Mouse (Mus musculus) heart, postnatal 36 days (tissue): ENCODE measurements around the gene Adamtsl2. TPM values are rescaled to one million over a fixed set of nuclear protein-coding genes. Genes with fewer than 3 reads are reported as not detected.

Experiments
- DNase-seq, 2 experiments: peaks; one replicate each; pipeline ENCODE4 v3.0.0; 2021 to 2022
- intact Hi-C: fragments of 180-260 bp; cut with DNase I; formaldehyde crosslinking; loops from one replicate; pipeline ENCODE4 v1.15.1; 2025
- total RNA-seq, 2 experiments: library from RNA; stranded (reverse); gene quantifications; 2 replicates each; pipeline ENCODE4 v1.2.3; 2021

The Adamtsl2 gene
- total RNA-seq, 2 experiments from 2014 or later, result 20.3 to 21.4 TPM

GRCm38 (mm10) chr2:27109052-27109451, 29.9 kb downstream of the Adamtsl2 start:
- intact Hi-C loops, result no loop called here
- DNase-seq, result no peak

DNA sequence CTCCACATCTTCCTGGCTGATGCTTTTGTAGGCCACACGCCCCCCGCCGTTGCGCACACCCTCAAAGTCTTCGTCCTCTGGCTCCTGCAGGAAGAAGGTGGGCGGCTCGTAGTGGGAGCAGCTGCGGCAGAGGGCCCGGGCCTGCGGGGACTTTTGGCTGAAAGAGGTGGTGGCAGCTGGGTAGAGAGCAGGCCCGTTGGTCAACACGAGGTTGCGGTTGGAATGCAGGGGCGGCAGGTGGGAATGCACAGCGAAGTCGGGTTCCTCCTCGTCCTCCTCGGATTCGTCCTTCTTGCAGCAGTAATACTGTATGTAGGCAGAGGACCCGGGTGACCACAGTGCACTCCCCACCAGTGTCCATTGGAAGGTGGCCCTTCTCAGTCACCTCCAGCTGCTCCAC, 33.4 kb downstream of the Adamtsl2 start:
- no peak for DNase-seq
- intact Hi-C loops, result no loop called here

- no peak for DNase-seq
- intact Hi-C loops, result no loop called here
Observed at GRCm38 (mm10) chr2:27114169-27114568, 35.0 kb downstream of the Adamtsl2 start.

- DNase-seq, result no peak
- intact Hi-C loops, result no loop called here
Observed at GRCm38 (mm10) chr2:27118452-27118851, 39.3 kb downstream of the Adamtsl2 start.

DNA sequence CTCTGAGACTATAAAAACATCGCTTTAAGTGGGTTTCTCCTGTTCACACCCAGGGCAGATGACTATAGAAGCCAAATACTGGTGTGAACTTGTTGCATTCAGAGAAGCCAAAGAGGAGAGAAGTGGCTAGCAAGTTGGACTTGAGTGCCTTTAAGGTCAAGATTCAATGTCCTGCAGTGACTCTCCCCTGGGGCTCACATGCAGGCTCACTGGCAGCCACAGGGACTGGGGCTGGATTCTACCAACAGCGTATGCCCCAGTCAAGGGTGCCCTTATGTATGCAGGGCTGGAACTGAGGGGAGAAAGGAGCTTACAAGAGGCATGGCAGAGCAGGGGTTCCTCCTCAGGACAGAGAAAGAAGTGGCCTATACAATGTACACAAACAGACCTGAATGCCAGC, 40.6 kb downstream of the Adamtsl2 start:
- intact Hi-C loops, result loop anchor here (2.0 kb wide), 2 partner anchors 45 to 63 kb away; no protein-coding TSS in a partner anchor
- DNase-seq, result no peak

- peak; percentile 77 to 78 for DNase-seq
- intact Hi-C loops, result loop anchor here (2.0 kb wide), 2 partner anchors 45 to 63 kb away; no protein-coding TSS in a partner anchor
Observed at GRCm38 (mm10) chr2:27120241-27120641, 41.1 kb downstream of the Adamtsl2 start.

DNA sequence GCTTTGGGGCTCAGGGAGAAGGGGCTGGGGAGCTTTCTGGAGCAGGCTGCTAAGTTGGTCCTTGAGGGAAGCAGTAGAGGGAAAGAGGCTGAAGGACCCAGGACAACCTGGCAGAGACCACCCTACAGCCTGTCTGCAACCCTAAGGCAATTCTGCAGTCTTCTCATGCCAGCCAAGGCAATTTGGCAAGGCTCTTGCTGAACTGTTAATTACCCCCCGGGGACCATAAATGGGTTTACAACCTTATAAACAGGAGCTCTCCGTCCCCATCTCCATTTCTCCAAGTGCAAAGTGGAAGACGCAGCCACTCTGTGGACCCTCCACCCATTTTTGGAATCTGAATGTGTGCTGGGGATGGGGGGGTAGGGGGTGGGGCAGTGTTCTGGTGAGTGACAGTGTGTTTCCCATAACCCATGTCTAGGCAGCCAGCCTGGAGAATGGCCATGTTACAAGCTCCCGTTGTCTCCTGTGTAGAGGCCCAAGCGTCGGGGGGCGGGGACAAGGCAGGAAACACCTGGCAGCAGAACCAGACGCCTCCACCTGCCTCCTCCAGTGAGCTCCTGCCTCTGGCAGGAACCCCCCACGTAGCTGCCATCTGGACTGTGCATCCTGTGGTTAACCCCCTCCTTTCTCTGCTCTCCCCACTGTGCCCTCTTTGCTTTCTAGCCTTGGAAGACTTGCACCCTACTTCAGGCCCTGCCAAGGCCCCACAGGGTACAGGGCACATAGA, 42.6 kb downstream of the Adamtsl2 start:
- intact Hi-C loops, result loop anchor here (2.0 kb wide), 2 partner anchors 47 to 61 kb away; no protein-coding TSS in a partner anchor
- no peak for DNase-seq

GRCm38 (mm10) chr2:27122578-27122977, 43.4 kb downstream of the Adamtsl2 start:
- intact Hi-C loops, result no loop called here
- DNase-seq, result no peak

DNA sequence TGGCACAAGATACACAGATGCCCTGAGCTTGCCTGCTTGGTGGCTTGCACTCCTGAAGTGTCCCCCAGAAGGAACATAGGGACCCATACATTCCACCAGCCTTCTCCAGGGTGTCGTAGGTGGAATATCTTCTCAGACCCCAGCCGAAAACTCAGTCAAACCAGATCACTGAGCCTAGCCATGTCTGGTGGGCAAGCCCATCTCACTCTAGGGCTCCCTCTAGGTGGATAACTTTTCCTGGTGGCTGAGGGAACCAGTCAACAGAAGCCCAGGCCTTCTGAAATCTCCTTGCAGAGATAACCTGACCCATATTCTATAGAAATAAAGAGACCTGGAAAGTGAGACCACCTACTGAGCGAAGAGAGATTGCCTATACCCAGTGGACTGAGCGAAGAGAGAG, 43.9 kb downstream of the Adamtsl2 start:
- no peak for DNase-seq
- intact Hi-C loops, result no loop called here

GRCm38 (mm10) chr2:27125979-27126378, 46.8 kb downstream of the Adamtsl2 start:
- DNase-seq, result peak; percentile 65 to 72

DNA sequence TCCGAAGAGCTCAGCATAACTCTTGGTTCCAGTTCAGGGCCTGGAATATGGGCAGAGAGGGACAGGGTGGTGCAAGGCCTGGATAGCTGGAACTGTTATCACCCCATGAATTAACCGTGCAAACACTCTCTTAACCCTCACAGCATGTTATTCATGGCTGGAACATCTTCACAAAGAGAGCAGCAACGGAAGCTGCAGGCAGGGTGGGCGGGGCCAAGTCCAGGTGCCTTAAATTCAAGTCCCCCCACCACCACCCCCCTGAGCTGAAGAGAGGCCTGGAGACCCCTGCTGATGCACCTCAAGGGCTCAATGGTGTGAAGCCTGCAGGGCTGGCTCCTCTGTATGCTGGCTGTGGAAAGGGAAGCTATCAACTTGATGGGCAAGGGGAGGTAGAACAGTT, 47.3 kb downstream of the Adamtsl2 start:
- no peak for DNase-seq
- intact Hi-C loops, result loop anchor here (2.0 kb wide), 3 partner anchors 84 to 110 kb away; no protein-coding TSS in a partner anchor

More at GRCm38 (mm10) chr2:27125979-27126378, 46.8 kb downstream of the Adamtsl2 start:
- intact Hi-C loops, result loop anchor here (2.0 kb wide), 3 partner anchors 83 to 111 kb away; no protein-coding TSS in a partner anchor

GRCm38 (mm10) chr2:27128990-27129389, 49.8 kb downstream of the Adamtsl2 start:
- DNase-seq, result no peak
- intact Hi-C loops, result no loop called here

GRCm38 (mm10) chr2:27135935-27136334, 56.8 kb downstream of the Adamtsl2 start:
- DNase-seq, result no peak
- intact Hi-C loops, result no loop called here

- intact Hi-C loops, result no loop called here
- no peak for DNase-seq
Observed at GRCm38 (mm10) chr2:27136336-27136735, 57.2 kb downstream of the Adamtsl2 start.

- intact Hi-C loops, result no loop called here
- no peak for DNase-seq
Observed at GRCm38 (mm10) chr2:27136789-27137188, 57.6 kb downstream of the Adamtsl2 start.

- no peak for DNase-seq
- intact Hi-C loops, result no loop called here
Observed at GRCm38 (mm10) chr2:27138356-27138755, 59.2 kb downstream of the Adamtsl2 start.

- intact Hi-C loops, result no loop called here
- peak; percentile 18 to 25 for DNase-seq
Observed at GRCm38 (mm10) chr2:27141950-27142693, 62.9 kb downstream of the Adamtsl2 start, which contains the start of gene Fam163b. Gene Fam163b, minus strand, starts transcription at chr2:27142491.

DNA sequence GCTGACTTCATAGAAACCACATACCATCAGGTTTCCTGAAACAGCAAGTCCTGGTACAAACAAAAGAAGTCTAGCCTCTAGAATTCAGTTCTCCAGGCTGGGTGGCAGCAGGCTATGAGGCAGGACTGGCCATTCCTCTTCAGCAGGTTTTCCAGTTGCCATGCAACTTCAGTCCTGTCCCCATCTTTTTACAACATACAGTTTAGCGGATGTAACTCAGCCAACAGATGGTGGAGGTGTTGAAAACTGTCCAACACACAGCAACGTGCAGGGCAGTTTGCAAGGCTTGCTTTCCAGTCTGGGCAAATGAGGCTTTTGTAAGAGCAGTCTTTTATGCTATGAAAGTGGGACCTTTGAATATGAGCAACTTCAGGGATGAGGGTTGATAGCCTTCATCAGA, 65.8 kb downstream of the Adamtsl2 start:
- intact Hi-C loops, result no loop called here

GRCm38 (mm10) chr2:27146840-27147239, 67.7 kb downstream of the Adamtsl2 start:
- DNase-seq, result no peak
- intact Hi-C loops, result no loop called here

More for the DNA sequence above, 65.8 kb downstream of the Adamtsl2 start:
- no peak for DNase-seq

DNA sequence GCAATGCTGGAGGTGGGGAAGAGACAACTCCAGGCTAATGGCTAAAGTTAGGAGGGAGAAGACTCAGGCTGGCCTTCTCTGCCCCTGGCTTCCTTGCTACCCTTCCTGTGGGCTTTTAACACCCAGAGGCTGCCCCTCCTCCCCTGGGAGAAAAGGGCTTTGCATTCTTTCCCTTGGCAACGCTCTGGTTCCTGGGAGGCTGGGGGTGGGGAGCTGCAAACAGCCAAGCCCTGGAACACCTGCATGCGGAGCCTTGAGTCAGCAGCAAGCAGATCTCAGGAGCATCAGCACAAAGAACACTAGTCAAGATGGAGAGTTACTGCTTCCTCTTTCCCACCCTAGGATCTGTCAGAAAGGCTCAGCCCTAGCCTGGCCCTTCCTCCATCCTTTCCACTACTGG, 70.3 kb downstream of the Adamtsl2 start:
- DNase-seq, result no peak
- intact Hi-C loops, result no loop called here

DNA sequence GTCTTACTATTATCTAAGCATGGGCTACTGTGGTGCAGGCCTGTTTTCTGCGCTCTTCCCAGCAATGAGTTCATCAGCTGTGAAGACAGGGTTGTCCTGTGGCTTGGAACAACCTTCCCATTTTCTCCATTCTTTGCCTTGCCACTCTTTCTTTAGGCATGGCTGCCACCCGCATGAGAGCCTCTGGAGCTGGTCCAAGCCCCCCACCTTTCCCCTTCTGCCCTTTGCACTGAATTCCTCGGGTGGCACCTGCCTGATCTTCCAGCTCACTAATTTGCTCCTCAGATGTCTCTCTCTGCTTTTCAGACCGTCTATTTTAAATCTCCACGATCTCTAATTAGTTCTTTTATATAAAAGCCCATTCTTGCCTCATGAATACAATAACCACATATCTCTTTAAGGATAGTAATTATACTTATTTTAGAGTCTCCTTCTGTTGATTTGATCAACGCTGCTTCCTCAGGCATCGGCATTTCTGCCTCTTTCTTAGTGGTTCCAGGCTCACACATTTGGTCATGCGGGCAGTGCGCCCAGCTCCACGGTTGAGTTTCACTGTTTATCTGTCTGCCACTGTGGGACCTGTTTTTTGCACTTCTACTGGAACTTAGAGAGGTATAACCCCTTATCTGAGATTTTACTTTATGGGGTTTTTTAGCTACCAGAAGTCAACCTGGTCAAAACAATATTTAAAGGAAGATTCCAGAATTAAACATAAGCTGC, 75.4 kb downstream of the Adamtsl2 start:
- intact Hi-C loops, result no loop called here
- DNase-seq, result no peak
